Mouse (Mus musculus): ENCODE data around the gene Ppp1r14a.

Ppp1r14a gene

GRCm38 (mm10) chr7:29288942-29289638 is at the start of gene Ppp1r14a:
Gene Ppp1r14a, plus strand, starts transcription at chr7:29289308.
- no peak for DNase-seq (ENCODE audit: low spot score in 2 of 2)

GRCm38 (mm10) chr7:29244732-29245416 is 44.2 kb upstream of the Ppp1r14a start:
- no peak for DNase-seq (ENCODE audit: low spot score in 2 of 2)

DNA sequence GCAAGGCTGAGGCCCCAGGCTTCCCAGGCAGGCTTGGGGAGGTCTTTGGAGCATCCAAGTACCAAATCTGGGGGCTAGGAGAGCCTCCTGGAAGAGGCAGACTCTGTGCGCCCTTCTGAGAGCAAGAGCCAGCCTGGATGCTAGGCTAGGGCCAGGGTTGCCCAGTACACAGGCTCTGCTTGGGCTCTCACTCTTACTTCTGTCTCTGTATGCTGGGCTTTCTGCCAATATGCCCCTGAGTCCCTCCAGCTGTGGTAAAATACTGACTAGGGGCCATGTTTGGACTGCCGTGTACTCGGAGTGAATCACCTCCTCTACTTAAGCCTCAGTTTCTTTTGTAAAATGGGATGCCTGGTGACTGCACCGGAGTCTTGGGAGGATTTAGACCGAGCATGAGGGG is 43.1 kb upstream of the Ppp1r14a start:
- no peak for DNase-seq (ENCODE audit: low spot score in 2 of 2)

DNA sequence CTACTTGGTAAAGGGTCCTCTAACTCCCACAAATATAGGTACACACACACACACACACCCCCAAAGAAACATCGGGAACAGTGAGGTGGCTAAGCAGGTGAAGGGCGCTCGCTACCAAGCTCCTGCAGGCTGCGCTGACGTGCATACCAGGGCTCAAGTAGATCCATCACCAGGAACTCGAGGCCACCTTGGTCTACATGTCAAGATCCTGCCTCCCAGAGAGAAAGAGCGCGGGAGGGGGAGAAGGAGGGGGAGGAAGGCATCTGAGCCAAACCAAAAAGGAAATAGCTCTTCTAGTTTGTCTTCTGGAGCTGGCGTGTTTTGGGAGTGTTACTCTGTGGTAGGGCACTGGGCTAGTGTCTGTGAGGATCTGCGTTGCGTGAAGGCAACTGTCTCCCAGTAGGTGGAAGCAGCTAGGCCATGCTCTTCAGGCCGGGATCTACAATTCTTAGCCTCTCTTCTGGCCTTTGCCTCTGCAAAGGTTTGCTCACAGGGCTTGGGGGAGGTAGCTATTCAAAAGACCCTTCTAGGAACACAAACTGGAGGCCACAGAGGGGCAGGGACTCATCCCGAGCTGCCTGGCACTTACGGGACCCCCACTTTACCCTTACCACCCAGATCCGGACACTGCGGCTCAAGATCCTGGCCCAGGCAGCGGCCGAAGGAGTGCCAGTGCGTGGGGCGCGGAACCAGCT is 42.3 kb upstream of the Ppp1r14a start:
- DNase-seq (ENCODE audit: low spot score in 2 of 2) = no peak

DNA sequence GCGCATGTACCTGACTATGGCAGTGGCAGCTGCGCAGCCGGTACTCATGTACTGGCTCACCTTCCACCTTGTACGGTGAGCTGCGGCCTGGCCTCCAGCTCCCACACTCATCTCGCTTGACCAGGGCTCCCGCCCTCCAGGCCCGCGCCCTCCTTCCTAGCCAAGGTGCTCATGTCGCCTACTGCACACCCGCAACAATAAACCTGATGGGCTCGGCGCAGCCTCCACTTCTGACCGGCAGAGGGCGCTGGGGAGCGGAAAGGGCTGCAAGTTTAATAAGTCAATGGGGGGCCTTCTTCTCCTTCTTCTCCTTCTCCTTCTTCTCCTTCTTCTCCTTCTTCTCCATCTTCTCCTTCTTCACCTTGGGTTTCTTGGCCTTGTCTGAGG is 41.8 kb upstream of the Ppp1r14a start:
- DNase-seq (ENCODE audit: low spot score in 2 of 2) = peak in 1 of 2 experiments; percentile 47

- no peak for DNase-seq (ENCODE audit: low spot score in 2 of 2)
Observed at GRCm38 (mm10) chr7:29247706-29248105, 41.4 kb upstream of the Ppp1r14a start.

DNA sequence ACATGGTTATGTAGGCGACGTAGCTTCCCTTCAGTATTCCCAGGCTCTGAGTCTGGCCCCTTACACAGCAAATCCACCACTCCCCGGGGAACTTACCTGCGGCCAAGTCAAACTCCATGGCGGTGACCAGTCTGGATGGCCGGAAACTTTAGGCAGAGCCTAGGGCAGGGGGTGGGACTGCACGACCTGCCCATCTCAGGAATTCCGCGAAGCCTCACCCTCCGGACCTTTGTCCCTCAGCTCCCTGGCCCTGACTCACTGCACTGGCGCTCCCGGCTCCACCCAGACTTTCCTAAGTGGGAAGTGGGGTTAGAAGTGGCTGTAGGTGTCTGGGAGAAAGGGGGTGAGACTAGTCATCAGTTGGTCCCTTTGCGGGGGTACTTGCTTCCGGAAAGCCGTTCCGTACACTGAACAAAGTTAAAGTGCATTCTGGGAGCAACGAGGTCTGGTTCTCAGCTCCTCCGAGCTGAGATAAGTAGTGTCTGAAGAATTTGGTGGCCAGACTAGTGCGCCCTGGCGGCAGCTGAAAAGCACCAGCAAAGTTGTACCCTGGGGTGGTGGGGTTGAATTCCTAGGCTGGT is 40.8 kb upstream of the Ppp1r14a start, which contains the start of gene 2200002D01Rik:
Gene 2200002D01Rik, minus strand, starts transcription at position 206 of the 581 bp plus-strand sequence.
- no peak for DNase-seq (ENCODE audit: low spot score in 2 of 2)

DNA sequence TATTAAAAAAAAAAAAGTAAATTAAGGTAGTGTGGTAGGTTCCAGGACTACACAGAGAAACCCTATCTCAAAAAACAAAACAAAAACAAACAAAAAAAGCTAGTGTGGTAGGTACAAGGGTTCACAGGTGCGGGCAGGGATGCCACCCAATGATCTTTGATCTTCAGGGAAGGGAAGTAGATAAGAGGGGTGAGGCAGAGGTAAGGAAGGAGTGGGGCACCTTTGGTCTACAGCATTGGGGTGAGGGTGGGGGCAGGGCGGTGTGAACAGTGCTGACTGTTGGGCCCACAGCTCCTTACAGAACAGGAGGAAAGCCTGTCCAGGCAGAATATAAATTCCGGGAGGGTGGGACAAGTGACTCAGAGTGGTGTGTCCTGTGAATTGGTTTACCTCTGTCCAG is 37.9 kb upstream of the Ppp1r14a start:
- DNase-seq (ENCODE audit: low spot score in 2 of 2) = no peak

- no peak for DNase-seq (ENCODE audit: low spot score in 2 of 2)
Observed at GRCm38 (mm10) chr7:29253842-29254241, 35.3 kb upstream of the Ppp1r14a start.

- no peak for DNase-seq (ENCODE audit: low spot score in 2 of 2)
Observed at GRCm38 (mm10) chr7:29255875-29256274, 33.2 kb upstream of the Ppp1r14a start.

- DNase-seq (ENCODE audit: low spot score in 2 of 2) = no peak
Observed at GRCm38 (mm10) chr7:29257368-29257767, 31.7 kb upstream of the Ppp1r14a start.

GRCm38 (mm10) chr7:29259781-29260730 is 29.1 kb upstream of the Ppp1r14a start:
- DNase-seq (ENCODE audit: low spot score in 2 of 2) = no peak

GRCm38 (mm10) chr7:29262151-29262550 is 27.0 kb upstream of the Ppp1r14a start:
- no peak for DNase-seq (ENCODE audit: low spot score in 2 of 2)

GRCm38 (mm10) chr7:29263831-29264230 is 25.3 kb upstream of the Ppp1r14a start:
- DNase-seq (ENCODE audit: low spot score in 2 of 2) = no peak

- no peak for DNase-seq (ENCODE audit: low spot score in 2 of 2)
Observed at GRCm38 (mm10) chr7:29265636-29266035, 23.5 kb upstream of the Ppp1r14a start.

DNA sequence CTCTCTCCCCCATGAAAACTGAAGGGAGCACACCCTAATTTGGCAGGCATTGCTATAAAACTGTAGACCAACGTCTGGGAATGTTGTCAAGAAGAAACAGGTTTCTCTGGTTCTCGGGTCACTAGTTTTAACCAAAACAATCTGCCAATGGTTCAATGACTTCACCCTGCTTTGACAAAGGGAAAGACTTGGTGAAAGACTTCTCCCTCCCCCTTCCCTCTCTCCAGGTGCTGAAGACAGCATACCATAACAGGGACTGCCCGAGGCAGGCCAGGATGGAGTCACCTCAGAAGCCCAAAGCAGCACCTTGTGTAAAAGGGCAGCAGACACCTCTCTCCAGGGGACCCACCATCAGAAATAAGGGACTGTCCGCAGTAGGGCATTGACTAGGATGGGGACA is 22.2 kb upstream of the Ppp1r14a start:
- no peak for DNase-seq (ENCODE audit: low spot score in 2 of 2)

DNA sequence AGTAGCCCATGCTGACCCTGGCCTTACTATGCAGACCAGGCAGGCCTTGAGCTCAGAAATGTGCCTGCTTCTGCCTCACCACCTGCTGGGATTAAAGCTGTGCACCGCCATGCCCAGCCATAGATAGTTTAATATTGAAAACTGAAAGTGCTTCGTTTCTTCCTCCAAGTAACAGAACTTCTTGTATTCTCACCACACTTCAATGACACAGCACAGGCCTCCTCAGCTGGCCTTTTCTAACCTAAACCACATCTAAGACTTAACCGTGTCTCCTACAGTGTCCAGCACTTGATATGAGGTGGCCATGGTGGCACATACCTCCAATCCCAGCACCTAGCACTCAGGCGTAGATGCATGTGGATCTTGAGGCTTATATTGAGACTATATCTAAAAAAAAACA is 18.7 kb upstream of the Ppp1r14a start:
- DNase-seq (ENCODE audit: low spot score in 2 of 2) = no peak

GRCm38 (mm10) chr7:29271687-29272465 is 17.2 kb upstream of the Ppp1r14a start:
- DNase-seq (ENCODE audit: low spot score in 2 of 2) = no peak

- DNase-seq (ENCODE audit: low spot score in 2 of 2) = no peak
Observed at GRCm38 (mm10) chr7:29276715-29277114, 12.4 kb upstream of the Ppp1r14a start.

DNA sequence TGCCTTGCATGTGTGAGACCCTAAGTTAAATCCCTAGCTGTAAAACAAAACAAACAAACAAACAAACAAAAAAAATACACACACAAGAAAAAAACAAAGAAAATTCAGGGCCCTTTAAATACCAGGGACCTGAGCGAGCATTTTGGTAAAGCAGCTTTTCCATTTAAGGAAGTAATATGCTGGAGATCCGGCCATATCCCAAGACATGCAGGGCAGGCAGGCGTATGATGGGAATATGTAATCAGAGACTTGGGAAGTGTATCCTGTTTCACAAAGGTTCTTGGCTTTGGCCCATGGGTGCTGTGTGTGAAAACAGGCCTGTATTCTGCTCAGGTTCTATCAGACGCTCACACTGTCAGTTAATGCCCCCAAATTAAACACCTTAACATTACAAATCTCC is 11.6 kb upstream of the Ppp1r14a start:
- DNase-seq (ENCODE audit: low spot score in 2 of 2) = no peak

All from right cerebral cortex, postnatal 36 days (tissue).